Mouse (Mus musculus): Measurements from ENCODE around the gene Coro2a. TPM values are rescaled to one million over a fixed set of nuclear protein-coding genes. Genes with fewer than 3 reads are reported as not detected.

Gene Coro2a
- polyA plus RNA-seq (2012; rRNA removed) (3.2 and 3.6 TPM in 2 replicates), polyA plus RNA-seq (2014; fragmentation: Nextera tagmentation; extraction: Ambion mirVana) (2.2 and 2.4 TPM in 2 replicates)

- H3K27me3 ChIP-seq (ENCODE audit: control insufficient read depth, insufficient read depth, low read length): peaks cover 21% of the 10 kb centered on the region
Measured at GRCm38 (mm10) chr4:46601844-46602423, at the start of gene Coro2a. TSS of gene Coro2a (minus strand) at chr4:46602202.

DNA sequence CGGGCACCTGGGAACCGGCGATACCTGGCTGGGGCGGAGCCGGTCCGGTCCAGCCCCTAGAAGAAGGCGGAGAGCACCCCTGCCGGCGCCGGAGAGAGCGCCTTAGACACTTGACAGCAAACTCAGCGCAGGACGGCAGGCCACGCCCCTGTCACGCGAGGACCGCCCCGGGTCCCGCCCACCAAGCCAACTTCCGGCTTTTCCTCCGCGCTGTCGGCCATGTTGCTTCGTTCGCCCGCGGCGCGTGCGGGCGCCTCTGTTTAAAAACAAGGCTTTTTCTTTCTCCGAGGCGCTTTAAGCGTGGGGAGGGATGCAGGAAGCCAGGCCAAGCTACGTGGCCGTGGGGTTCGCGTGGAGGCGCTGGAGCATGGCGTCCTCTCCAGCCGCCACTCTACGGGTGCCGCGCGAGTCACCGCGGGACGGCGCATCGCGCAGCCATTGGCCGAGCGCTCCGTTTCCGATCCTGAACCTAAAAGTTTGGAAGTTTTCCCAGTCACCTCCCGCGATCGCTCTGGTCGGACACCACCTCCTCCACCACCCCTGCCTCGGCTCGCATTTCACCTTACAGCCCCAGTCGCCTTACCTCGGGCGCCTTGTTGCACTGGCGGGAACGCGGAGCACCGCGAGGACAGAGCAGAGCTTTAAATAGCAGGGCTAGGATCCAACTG lies 48.2 kb upstream of the Coro2a start, which contains the start of gene Tbc1d2:
TSS of gene Tbc1d2 (minus strand) at position 124 of the 668 bp plus-strand sequence.
- peak within 1 kb of the TSS; percentile 85 for H3K4me2 ChIP-seq (replicated peaks; ENCODE audit: low read depth, low read length, severe bottlenecking)
- peak within 1 kb of the TSS; percentile 64 for H3K4me3 ChIP-seq (replicated peaks; ENCODE audit: low read length)
- WGBS: 0% methylated on average over 64 of the region's 69 CpGs
- ATAC-seq (ENCODE audit: low FRiP score, low read depth) (peak; percentile 96), DNase-seq (ENCODE audit: low spot score) (peak; percentile 94)
- H3K27me3 ChIP-seq (ENCODE audit: control insufficient read depth, insufficient read depth, low read length): peaks cover 17% of the 10 kb centered on the region; the same call in 1 of the 2 replicates
- H3K36me3 ChIP-seq (ENCODE audit: control insufficient read depth, insufficient read depth, low read length): no peaks in the 10 kb centered on the region
- no peaks in the 10 kb centered on the region for H3K9me3 ChIP-seq (ENCODE audit: control insufficient read depth, low read length)
- H3K27ac ChIP-seq (replicated peaks; ENCODE audit: low read depth, low read length): peak within 1 kb of the TSS; percentile 81
- TF ChIP-seq POLR2A (IDR thresholded peaks at IDR 0.05; ENCODE audit: borderline replicate concordance, extremely low read depth, insufficient read depth, insufficient read length): 0 out of 2 replicates have a peak, but pooled peaks have one; percentile 23
- H3K4me1 ChIP-seq (ENCODE audit: control insufficient read depth, insufficient read depth, low read length): peaks cover 6% of the 10 kb centered on the region; the same call in 1 of the 2 replicates
- H3K9ac ChIP-seq (ENCODE audit: low read depth, low read length, severe bottlenecking): peak within 1 kb of the TSS; percentile 69

More at GRCm38 (mm10) chr4:46601844-46602423, at the start of gene Coro2a:
- no peak within 1 kb of the TSS for H3K27ac ChIP-seq (replicated peaks; ENCODE audit: low read depth, low read length)
- H3K4me3 ChIP-seq (replicated peaks; ENCODE audit: low read length): peak within 1 kb of the TSS; percentile 55
- no peaks in the 10 kb centered on the region for H3K36me3 ChIP-seq (ENCODE audit: control insufficient read depth, insufficient read depth, low read length)
- ATAC-seq (ENCODE audit: low FRiP score, low read depth): peak; percentile 68; the same call in 1 of the 2 replicates
- no peak for TF ChIP-seq POLR2A (IDR thresholded peaks at IDR 0.05; ENCODE audit: borderline replicate concordance, extremely low read depth, insufficient read depth, insufficient read length)
- H3K4me2 ChIP-seq (replicated peaks; ENCODE audit: low read depth, low read length, severe bottlenecking): peak within 1 kb of the TSS; percentile 96
- peak within 1 kb of the TSS; percentile 49 for H3K9ac ChIP-seq (ENCODE audit: low read depth, low read length, severe bottlenecking)
- DNase-seq (ENCODE audit: low spot score): peak; percentile 76
- no peaks in the 10 kb centered on the region for H3K9me3 ChIP-seq (ENCODE audit: control insufficient read depth, low read length)
- under 1% methylated on average over 26 of the region's 66 CpGs for WGBS
- H3K4me1 ChIP-seq (ENCODE audit: control insufficient read depth, insufficient read depth, low read length): no peaks in the 10 kb centered on the region; the same call in 1 of the 2 replicates

DNA sequence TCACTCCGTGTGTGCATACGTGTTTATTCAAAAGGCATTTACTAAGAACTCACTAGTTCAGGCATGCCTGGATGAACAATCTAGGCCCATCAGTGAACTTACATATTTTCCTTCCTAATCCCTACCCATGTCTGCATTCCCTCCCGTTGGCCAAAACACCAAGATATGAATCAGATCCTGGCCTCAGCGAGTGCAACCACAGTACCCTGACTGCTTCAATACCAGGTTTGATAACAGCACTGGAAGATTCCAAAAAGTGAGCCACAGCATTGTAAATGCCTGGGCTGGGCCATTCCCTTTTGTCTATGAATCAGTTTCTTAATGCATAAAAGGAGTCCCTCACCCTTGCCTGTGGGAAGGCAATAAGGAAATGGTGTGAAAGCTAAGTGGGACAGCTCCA lies 47.2 kb upstream of the Coro2a start:
- no peaks in the 10 kb centered on the region for H3K9me3 ChIP-seq (ENCODE audit: control insufficient read depth, low read length)
- H3K27me3 ChIP-seq (ENCODE audit: control insufficient read depth, insufficient read depth, low read length): peaks cover 17% of the 10 kb centered on the region; the same call in 1 of the 2 replicates
- H3K4me2 ChIP-seq (replicated peaks; ENCODE audit: low read depth, low read length, severe bottlenecking): peak overlapping the region; percentile 85
- TF ChIP-seq POLR2A (IDR thresholded peaks at IDR 0.05; ENCODE audit: borderline replicate concordance, extremely low read depth, insufficient read depth, insufficient read length): no peak
- WGBS: 59% methylated on average over 4 of the region's 4 CpGs
- H3K9ac ChIP-seq (ENCODE audit: low read depth, low read length, severe bottlenecking): 0 out of 2 replicates have a peak overlapping the region, but pooled peaks have one; percentile 69
- no peaks in the 10 kb centered on the region for H3K36me3 ChIP-seq (ENCODE audit: control insufficient read depth, insufficient read depth, low read length)
- H3K4me1 ChIP-seq (ENCODE audit: control insufficient read depth, insufficient read depth, low read length): peaks cover 6% of the 10 kb centered on the region; the same call in 1 of the 2 replicates
- no peak overlapping the region for H3K27ac ChIP-seq (replicated peaks; ENCODE audit: low read depth, low read length)
- DNase-seq (ENCODE audit: low spot score) (no peak), ATAC-seq (ENCODE audit: low FRiP score, low read depth) (no peak)
- peak overlapping the region; percentile 64 for H3K4me3 ChIP-seq (replicated peaks; ENCODE audit: low read length)

DNA sequence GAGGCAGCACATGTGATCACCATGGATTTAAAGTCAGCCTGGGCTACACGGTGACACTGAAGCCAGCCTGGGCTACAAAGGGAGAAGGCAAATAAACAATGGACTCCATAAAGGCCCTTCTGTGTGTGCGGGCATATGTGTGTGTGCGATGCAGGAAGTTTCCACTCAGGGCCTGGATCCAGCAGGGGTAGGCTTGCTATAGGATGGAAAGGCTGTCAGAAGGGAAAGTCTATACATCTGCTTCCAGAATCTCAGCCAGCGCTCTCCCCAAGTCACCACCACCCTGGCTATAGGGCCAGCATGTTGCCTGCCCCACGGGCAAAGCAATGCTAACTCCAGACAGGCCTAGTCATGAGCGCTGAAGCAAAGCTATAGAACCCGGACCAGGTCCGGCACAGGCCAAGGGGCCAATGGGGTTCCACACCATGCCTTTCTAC lies 41.7 kb upstream of the Coro2a start:
- Histone ChIP-seq H3K36me3 (ENCODE audit: control insufficient read depth, insufficient read depth, low read length) (no peaks in the 10 kb centered on the region), H3K4me3 (replicated peaks; ENCODE audit: low read length) (no peak overlapping the region), H3K9ac (ENCODE audit: low read depth, low read length, severe bottlenecking) (no peak overlapping the region), H3K9me3 (ENCODE audit: control insufficient read depth, low read length) (no peaks in the 10 kb centered on the region), H3K27me3 (ENCODE audit: control insufficient read depth, insufficient read depth, low read length) (peaks cover 6% of the 10 kb centered on the region; the same call in 1 of the 2 replicates), H3K4me2 (replicated peaks; ENCODE audit: low read depth, low read length, severe bottlenecking) (no peak overlapping the region), H3K27ac (replicated peaks; ENCODE audit: low read depth, low read length) (no peak overlapping the region), H3K4me1 (ENCODE audit: control insufficient read depth, insufficient read depth, low read length) (no peaks in the 10 kb centered on the region)
- ATAC-seq (ENCODE audit: low FRiP score, low read depth): no peak
- TF ChIP-seq POLR2A (IDR thresholded peaks at IDR 0.05; ENCODE audit: borderline replicate concordance, extremely low read depth, insufficient read depth, insufficient read length): no peak
- DNase-seq (ENCODE audit: low spot score): no peak
- WGBS: 81% methylated on average over 8 of the region's 8 CpGs

- no peak for TF ChIP-seq POLR2A (IDR thresholded peaks at IDR 0.05; ENCODE audit: borderline replicate concordance, extremely low read depth, insufficient read depth, insufficient read length)
- no peak overlapping the region for H3K4me3 ChIP-seq (replicated peaks; ENCODE audit: low read length)
- H3K4me1 ChIP-seq (ENCODE audit: control insufficient read depth, insufficient read depth, low read length): no peaks in the 10 kb centered on the region
- no peak overlapping the region for H3K9ac ChIP-seq (ENCODE audit: low read depth, low read length, severe bottlenecking)
- no peaks in the 10 kb centered on the region for H3K9me3 ChIP-seq (ENCODE audit: control insufficient read depth, low read length)
- ATAC-seq (ENCODE audit: low FRiP score, low read depth): no peak
- H3K36me3 ChIP-seq (ENCODE audit: control insufficient read depth, insufficient read depth, low read length): no peaks in the 10 kb centered on the region
- H3K27me3 ChIP-seq (ENCODE audit: control insufficient read depth, insufficient read depth, low read length): no peaks in the 10 kb centered on the region; the same call in 1 of the 2 replicates
- DNase-seq (ENCODE audit: low spot score): no peak
- WGBS: 64% methylated on average over 8 of the region's 8 CpGs
- H3K4me2 ChIP-seq (replicated peaks; ENCODE audit: low read depth, low read length, severe bottlenecking): no peak overlapping the region
- H3K27ac ChIP-seq (replicated peaks; ENCODE audit: low read depth, low read length): 0 out of 2 replicates have a peak overlapping the region, but pooled peaks have one; percentile 26
Measured at GRCm38 (mm10) chr4:46642924-46643675, 41.1 kb upstream of the Coro2a start.

Measured in limb, embryonic 14.5 days (tissue).